Mouse (Mus musculus) cerebellum, adult (tissue): ENCODE measurements around the gene Kcnq2.

Experiments used
- ATAC-seq: cut with Nextera tagmentation; 2 replicates; pipeline ENCODE4 v1.9.2; 2017; ENCODE audit warnings: mild to moderate bottlenecking, moderate library complexity, mixed read lengths; ENCODE audit not compliant: insufficient number of reproducible peaks, low FRiP score, low TSS enrichment

The Kcnq2 gene

DNA sequence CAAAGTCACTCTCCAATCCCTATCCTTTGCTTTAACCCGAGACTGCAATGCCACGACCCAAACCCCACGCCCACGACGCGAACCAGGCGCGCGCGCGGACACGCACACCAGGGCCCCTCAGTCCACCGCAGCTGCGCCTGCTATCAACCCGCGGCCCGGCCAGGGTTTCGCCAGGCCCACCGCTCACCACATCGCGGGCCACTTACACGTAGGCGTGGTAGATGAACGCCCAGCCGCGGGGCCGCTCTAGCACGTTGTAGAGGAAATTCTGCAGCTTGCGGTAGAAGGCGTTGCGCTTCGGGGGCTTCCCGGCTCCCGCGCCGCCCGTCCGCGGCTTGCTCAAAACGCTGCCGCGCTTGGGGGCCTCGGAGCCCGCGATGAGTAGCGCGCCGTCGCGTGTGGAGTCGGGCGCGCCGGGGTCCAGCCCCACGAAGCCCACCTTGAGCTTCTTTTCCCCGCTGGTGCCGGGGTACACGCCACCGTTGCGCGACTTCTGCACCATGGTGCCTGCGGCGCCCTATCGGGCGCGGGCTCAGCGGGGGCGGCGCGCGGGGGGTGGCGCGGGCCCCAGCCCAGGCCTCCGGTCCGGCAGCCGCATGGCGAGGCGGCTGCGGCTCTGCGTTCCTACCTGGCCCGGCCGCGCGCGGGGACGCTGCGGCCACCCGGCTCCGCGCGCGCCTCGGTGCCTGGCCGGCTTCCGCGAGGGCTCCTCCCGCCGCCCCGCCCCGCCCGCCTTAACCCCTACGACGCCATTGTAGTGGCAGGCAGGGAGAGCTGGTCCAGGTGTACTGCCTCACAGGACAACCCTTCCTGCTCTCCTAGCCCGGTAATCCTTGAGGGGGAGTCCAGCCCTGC, at the start of gene Kcnq2:
Gene Kcnq2 (minus strand): TSS at position 710 of the 855 bp plus-strand sequence.
- ATAC-seq = peak; percentile 38; the same call in 1 of the 2 replicates

DNA sequence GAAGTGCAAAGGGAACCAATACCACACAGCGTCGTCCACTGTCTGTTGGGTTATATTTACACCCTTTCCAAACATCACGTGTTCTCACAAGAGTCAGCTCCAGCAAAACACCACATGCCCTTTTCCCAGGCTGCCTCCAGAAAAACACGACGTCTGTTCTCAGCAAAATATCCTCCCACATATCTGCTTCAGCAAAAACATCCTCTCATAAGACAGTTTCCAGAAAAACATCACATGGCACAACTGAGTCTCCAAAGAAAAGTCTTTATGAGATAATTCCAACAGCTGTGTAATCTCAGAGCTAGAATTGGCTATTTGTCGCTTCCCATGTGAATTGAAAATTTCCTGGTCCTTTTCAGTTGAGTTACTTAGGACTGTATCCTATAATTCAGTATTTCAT, 45.8 kb upstream of the Kcnq2 start:
- no peak for ATAC-seq

DNA sequence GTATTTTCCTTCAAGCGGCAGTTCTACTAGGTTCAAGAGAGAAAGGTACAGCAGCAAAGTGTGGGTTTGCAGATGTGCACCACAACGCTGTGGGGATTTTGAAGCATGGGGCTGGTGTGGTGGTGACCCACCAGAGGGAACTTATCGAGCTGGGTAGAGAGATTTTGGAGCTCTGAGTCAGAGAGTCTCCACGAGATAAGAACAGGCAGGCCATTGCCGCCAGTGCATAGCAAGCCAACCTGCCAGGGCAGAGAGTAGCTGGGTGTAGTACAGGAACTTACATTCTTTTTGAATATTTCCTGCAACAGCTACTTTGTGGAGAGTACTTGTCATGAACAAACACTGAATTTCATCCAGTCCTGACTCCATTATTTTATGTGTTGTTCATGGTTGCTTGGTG, 43.4 kb upstream of the Kcnq2 start:
- ATAC-seq = no peak

DNA sequence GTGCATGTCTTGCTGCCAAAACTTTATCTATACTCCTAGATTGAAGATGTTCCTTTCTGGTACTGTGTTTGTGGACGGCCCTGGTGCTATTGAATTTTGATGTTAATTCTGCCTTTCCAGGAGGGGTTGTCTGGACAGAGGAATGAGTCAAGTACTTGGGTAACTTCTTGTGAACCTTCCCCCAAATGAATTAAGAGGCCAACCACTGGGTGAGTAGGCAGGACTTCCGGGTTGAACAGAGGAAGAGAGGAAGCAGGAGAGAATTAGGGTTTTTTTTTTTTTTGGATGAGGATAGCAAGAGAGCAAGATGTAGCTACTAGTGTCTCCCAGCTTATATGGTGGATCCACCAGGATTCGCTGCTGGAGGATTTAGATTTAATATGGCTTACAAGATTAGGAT, 42.9 kb upstream of the Kcnq2 start:
- ATAC-seq = no peak

DNA sequence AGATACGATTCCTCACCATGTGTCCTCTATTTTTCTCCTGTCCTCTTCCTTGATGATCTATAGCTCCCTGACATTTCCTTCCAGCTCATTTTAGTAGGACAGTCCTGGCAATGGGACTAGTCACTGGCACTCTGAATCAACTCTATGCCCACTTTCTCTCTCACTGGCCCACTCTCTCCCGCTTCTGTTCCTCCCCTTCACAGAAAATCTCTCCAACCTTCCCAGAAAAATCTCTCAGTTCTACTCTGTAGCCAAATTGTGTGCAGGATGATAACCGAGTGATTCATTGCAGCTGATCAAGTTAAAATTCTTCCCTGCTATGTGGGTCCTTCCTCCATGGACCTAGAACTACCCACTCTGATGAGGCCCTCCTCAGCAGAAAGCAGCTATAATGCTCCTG, 39.5 kb upstream of the Kcnq2 start:
- ATAC-seq = no peak

DNA sequence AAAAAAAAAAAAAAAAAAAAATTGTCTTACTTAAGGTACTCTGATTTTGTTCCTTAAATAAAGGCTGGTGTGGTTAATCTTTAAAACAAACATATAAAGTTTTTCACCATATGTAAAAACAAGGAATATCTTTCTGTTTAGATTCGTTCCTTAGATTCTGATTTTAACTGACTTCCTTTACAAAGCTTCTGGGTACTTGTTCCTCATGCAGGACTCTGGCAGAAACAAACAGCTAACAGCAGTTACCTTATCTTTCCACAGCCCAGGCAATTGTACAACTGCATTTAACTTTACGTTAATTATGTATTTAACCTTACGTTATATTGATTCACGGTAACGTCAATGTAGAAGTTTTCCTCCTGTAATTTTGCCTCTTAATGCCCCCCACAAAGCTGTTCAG, 31.4 kb upstream of the Kcnq2 start:
- no peak for ATAC-seq

DNA sequence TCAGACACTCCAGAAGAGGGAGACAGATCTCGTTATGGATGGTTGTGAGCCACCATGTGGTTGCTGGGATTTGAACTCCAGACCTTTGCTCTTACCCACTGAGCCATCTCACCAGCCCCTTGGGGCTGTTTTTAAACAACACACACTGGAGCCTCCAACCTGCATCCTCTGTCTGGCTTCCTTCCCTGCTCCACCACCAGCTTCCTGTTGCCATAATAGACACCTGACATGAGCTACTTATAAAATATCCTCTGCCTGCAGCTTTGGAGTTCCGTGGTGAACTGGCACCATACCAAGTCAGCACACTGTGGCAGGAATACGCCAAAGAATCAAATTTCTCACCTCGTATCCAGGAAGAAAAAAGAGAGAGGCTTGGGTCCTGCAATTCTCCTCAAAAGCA, 25.7 kb upstream of the Kcnq2 start:
- no peak for ATAC-seq

DNA sequence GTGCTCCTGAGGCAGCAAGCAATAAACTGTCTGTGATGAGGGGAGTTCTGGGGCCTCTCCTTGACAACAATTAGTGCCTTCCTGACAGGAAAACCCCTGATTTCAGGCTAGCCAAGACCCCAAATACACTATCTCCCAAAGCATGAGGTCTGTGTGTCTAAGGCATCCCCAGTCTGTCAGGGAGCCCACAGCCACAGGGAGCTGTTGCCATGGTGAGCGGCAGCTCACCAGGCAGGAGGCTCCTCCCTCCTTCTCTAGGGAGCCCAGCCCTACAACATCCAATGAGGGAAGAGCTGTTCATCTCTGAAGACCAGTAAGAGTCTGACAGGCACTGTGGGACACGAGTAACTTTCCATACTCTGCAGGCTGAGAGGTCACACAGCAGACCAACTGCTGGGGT, 24.7 kb upstream of the Kcnq2 start:
- peak; percentile 21 for ATAC-seq

DNA sequence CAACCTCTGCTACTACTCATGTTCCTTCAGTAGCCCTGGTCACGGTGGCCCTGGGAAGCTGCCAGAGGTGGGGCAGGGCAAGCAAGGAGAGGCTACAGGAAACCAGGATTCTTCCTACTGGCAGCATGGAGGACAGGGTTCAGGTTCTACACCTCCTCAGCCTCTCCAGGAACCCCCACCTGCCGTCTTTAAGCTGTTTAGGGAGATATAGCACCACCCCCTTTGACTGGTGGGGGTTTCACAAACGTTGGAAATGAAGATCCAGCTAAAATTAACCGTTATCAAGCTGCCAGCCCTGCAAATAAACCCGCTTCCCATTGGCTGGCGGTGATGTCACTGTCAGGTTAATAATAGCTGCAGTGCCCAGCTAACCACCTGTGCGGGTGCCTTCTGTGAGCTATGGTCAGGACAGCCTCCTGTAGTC, 24.0 kb upstream of the Kcnq2 start:
- peak; percentile 65 for ATAC-seq

DNA sequence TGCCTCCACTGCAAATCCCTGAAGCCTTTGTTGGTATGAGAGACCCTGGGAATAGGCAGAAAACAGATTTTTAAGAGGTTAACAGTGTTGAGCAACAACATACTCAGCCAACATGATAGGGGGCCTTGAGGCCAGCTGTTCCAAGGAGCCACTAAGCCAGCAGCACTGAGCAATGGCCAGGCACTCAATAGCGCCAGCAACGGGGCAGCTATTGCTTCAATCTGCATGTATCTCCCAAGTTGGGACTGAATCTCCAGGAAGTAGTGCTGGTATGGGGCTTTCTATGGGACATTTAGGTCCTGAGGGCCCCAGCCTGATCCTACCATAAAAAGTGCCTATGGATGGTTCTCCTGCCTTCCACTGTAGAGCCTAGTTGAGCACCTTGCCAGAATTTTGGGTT, 23.4 kb upstream of the Kcnq2 start:
- no peak for ATAC-seq

DNA sequence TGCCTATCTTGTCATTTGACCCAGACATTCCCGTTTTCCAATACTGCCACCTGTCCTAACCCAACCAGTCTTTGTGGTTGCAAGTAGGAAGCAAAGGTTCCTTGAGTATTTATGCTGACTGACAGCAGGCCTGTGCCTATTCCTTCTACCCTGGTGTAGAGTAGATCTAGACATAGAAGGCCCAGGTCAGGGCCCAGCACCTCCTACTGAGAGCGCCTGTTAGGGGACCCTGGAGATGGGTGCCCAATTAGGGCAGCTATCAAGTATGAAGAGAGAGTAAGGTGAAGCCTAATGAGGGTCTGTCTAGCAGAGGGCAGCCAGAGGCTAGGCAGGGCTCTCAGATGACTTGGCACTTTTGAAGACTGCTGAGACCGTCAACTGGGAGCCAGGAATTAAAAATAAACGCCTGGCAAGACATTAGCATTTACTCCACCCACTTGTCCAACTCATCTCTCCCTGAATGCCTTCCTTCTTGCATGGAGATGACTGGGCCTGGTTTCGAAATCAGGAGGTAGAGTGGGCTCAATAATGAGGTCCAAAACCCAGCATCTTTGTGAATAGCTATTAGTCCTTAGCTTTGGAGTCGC, 22.7 kb upstream of the Kcnq2 start:
- no peak for ATAC-seq

DNA sequence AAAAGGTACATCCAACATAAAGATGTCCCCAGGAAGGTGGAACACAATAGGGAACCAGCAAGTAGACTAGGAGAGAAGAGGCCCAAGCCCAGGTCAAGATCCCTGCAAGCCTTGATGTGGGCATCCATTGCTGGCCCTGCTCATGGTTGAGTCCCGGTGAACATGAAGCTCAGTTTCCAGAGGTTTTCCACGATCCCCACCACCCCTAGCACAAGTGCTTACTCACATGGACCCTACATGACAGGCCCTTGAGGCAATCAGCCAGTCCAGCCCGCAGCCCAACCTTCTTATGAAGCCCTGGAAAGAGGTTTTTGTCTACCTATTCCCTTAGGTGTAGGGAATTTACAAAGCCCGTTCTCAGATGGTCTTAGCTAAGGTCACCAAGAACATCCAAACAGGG, 22.1 kb upstream of the Kcnq2 start:
- no peak for ATAC-seq

DNA sequence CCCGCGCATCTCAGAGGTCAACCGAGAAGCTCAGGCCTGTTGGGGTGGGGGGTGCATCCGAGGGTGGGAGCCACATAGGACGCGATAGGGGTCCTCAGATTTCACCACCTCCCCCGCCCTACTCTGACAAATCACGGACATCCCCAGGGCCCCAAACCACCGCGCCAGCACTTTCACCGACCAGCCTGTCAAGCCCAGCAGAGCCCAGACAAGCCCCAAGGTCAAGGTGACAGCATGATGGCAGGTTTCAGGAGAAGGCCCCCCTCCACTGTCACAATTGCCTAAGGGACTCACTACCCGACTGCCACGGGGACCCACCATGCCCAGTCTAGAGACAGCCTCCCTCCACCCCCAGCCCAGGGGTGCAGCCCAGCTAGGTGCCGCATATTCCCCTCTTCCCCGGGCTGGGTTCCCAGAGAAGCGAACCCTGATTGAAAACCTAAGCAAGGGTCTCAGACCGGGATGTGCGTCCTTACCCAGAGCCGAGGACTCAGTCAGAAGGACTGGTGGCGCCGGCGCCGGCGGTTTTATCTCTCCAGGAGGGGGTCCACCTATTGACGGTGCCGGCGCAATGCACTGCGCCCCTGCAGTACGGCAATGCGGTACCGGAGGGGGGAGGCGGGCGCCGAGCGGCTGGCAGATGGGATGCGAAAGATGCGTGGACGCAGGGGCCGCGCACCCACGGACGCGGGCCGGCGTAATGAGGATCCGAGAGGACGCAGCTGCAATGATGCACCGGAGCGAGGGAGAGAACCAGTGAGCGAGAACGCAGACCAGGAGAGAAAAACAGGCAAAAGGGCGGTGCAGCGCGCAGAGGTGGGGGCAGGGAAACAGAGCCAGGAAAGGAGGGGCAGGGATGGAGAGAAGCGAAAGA, 21.4 kb upstream of the Kcnq2 start, which contains the start of gene Eef1a2:
Gene Eef1a2 (minus strand): TSS at position 767 of the 874 bp plus-strand sequence.
- peak; percentile 13; the same call in 1 of the 2 replicates for ATAC-seq

DNA sequence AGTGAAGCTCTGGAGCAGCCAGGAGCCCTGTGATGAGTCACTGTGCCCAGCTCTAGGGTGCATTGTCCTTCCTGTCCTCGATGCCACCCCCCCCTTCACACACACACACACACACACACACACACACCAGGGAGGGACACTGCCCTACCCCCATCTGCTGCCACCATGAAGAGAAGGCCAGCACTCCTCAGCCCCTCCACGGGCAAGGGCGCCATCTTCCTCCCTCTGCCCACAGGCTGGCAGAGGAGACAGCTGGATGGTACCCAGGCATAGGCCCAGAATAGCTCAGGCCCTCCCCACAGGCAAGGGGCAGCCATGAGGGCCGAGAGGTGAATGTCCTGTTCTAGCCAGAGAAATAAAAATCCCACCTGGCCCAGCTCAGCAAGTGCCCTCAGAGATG, 20.7 kb upstream of the Kcnq2 start:
- ATAC-seq = peak; percentile 24; the same call in 1 of the 2 replicates

DNA sequence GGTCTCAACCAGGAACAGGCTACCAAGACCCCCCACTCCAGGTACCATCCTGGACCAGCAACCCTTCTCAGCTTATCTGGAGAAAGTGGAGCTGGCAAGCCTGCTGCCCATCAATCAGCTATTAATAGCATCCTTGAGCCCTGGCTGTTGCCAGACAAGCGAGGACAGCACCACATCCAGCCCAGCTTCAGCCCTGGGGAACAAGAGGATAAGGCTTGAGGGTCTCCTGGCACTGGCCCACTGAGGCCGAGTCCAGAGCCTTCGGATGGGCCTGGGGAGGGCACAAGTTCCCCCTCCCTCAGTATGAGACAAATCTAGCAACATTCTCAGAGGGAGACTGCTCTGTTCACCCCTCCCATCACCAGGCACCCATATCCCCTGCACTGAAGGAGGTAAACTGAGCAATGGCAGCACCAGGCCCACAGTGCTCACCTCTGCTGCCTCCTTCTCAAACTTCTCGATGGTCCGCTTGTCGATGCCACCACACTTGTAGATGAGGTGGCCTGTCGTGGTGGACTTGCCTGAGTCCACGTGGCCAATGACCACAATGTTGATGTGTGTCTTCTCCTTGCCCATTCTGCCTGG, 19.8 kb upstream of the Kcnq2 start:
- ATAC-seq = no peak

DNA sequence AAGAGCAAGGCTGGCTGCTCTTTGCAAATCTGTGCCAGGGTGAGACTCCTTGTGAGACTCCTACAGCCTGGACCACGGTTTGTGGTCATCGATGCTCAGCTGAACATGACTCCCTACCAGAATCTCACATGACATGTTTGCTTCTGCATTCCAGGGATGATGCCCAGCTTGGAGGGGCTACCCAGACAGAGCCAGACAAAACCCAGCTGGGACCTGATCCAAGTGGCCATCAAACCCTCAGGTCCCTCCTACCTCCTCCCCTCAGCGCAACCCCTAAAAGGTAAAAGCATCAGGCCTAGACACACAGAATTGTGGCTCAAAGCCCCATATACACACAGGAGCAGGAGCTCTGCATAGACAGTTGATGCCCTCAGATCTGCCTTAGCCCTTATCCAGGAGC, 19.3 kb upstream of the Kcnq2 start:
- ATAC-seq = no peak

DNA sequence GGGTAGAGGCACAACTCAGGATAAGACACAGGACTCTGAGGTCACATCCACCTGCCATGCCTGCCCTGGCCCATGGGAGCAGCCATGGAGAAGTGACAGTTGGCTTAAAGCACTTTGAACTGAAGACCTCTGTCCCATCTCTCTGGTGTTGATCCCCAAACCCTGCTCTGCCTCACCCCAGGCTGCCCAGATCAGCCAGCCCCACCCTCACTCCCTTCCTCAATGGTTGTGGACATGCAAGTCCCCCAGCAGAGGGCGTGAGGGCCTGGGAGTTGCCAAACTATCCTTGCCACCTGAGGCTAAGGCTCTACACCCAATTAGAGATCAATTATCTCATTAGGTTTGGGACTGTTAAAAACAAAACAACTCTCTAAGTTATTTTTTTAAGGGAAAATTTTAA, 18.7 kb upstream of the Kcnq2 start:
- no peak for ATAC-seq

DNA sequence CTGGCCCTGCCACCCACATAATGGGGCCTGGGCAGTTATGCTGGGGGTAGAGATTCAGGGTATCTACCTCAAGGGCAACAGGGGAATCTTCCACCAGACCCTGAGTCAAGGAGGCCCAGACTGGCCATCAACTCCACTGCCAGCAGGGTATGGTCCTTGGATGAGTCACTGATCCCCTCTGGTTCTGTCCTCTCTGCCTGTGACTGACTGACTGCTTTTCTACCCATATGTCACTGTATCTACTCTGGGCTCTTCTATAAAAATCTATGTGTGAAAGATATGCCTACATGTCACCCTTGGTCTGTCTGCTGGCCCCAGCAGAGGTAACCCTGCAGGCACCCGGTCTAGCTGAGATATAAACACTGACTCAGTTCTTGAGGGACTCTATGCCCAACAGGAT, 18.0 kb upstream of the Kcnq2 start:
- no peak for ATAC-seq

DNA sequence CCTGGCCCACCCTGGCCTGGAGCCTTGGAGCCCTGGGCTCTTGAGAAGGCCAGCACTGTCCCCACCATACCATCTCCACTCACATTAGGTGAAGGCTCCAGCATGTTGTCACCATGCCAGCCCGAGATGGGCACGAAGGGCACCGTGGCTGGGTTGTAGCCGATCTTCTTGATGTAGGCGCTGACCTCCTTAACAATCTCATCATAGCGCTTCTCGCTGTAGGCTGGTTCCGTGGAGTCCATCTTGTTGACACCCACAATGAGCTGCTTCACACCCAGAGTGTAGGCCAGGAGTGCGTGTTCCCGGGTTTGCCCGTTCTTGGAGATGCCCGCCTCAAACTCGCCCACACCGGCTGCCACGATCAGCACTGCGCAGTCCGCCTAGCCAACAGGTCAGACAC, 17.6 kb upstream of the Kcnq2 start:
- no peak for ATAC-seq

DNA sequence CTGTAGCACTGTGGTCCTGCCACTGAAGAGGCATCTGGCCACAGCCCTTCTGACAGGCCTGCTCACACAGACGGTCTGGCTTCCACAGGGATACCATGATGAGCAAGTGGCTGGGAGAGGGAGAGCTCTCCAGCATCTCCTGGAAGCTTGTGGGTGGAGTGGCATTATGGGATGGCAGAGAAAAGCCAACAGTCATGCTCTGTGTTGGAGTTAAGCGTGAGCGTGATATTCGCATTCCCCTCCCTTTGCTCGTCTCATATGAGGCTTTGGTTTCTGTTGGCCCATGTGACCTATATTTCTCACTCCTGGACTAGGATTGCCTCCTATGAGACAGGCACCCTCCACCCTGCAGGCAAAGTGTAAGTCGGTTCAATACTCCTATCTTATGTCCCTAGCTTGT, 15.2 kb upstream of the Kcnq2 start:
- no peak for ATAC-seq
